Mouse (Mus musculus) limb, embryonic 12.5 days (tissue): ENCODE results near the gene Gal3st1. TPM values are rescaled to one million over a fixed set of nuclear protein-coding genes. Genes with fewer than 3 reads are reported as not detected.
"Not testable (repeated sequence)": the region's sequence is repeated elsewhere in the genome, so short reads cannot be mapped to it uniquely, and the experiment has no call there.

Source experiments
- ATAC-seq: fragments of 200-750 bp; cut with Nextera tagmentation; 2 replicates; pipeline ENCODE4 v1.8.0; 2017; ENCODE audit warnings: low read depth, moderate TSS enrichment; ENCODE audit not compliant: insufficient number of reproducible peaks, insufficient read depth, low FRiP score, low TSS enrichment
- H3K27ac ChIP-seq: fragments of 300-500 bp; sonication (generic); 2 replicates; pipeline ENCODE4 v1.5.1; 2016; ENCODE audit warnings: mild to moderate bottlenecking, moderate library complexity
- H3K27me3 ChIP-seq: fragments of 300-500 bp; sonication (generic); 2 replicates; pipeline ENCODE4 v1.6.1; 2016; ENCODE audit warnings: mild to moderate bottlenecking, moderate library complexity
- H3K36me3 ChIP-seq: fragments of 300-500 bp; sonication (generic); 2 replicates; pipeline ENCODE4 v1.6.1; 2016; ENCODE audit warnings: mild to moderate bottlenecking, moderate library complexity
- H3K4me1 ChIP-seq: fragments of 300-500 bp; sonication (generic); replicated peaks from 2 replicates; pipeline ENCODE4 v1.6.1; 2016
- H3K4me2 ChIP-seq: fragments of 300-500 bp; sonication (generic); 2 replicates; pipeline ENCODE4 v1.6.1; 2016; ENCODE audit warnings: mild to moderate bottlenecking, moderate library complexity
- H3K4me3 ChIP-seq: fragments of 300-500 bp; sonication (generic); replicated peaks from 2 replicates; pipeline ENCODE4 v1.5.1; 2016; ENCODE audit warnings: mild to moderate bottlenecking
- H3K9ac ChIP-seq: fragments of 300-500 bp; sonication (generic); replicated peaks from 2 replicates; pipeline ENCODE4 v1.6.1; 2016; ENCODE audit warnings: mild to moderate bottlenecking, moderate library complexity
- H3K9me3 ChIP-seq: fragments of 300-500 bp; sonication (generic); 2 replicates; pipeline ENCODE4 v1.6.1; 2016; ENCODE audit warnings: mild to moderate bottlenecking, moderate library complexity
- WGBS: fragments of 180-500 bp; shearing (Covaris S2); methylation state at CpG from one replicate; pipeline ENCODE4 v1.1.7; 2016; 5-methylcytosine and 5-hydroxymethylcytosine counted together
- polyA plus RNA-seq: library from polyadenylated mRNA; unstranded; fragments of >200 nt; fragmentation: Nextera tagmentation; extraction: Ambion mirVana; gene quantifications from 2 replicates; pipeline ENCODE4 v1.2.1, GENCODE M21; 2016

The Gal3st1 gene
- polyA plus RNA-seq, 1 experiment from 2014 or later: 4.4 TPM

GRCm38 (mm10) chr11:4005220-4005805, 21.9 kb downstream of the Gal3st1 start:
- no peak overlapping the region for H3K4me3 ChIP-seq
- no peak overlapping the region for H3K27ac ChIP-seq
- H3K4me2 ChIP-seq: no peak overlapping the region
- no peaks in the 10 kb centered on the region for H3K36me3 ChIP-seq
- peaks cover 3% of the 10 kb centered on the region; the same call in 1 of the 2 replicates for H3K4me1 ChIP-seq
- no peak for ATAC-seq
- WGBS: 70% methylated on average over 5 of the region's 5 CpGs
- H3K9ac ChIP-seq: no peak overlapping the region
- peaks cover 2% of the 10 kb centered on the region; the same call in 1 of the 2 replicates for H3K27me3 ChIP-seq
- no peaks in the 10 kb centered on the region for H3K9me3 ChIP-seq

GRCm38 (mm10) chr11:4006462-4006861, 23.0 kb downstream of the Gal3st1 start:
- WGBS: 81% methylated on average over 3 of the region's 3 CpGs
- ATAC-seq: no peak
- H3K9me3 ChIP-seq: no peaks in the 10 kb centered on the region

GRCm38 (mm10) chr11:4012616-4013015, 29.2 kb downstream of the Gal3st1 start:
- Histone ChIP-seq H3K4me3 (no peak overlapping the region), H3K4me1 (no peaks in the 10 kb centered on the region), H3K27me3 (no peaks in the 10 kb centered on the region), H3K4me2 (no peak overlapping the region), H3K9ac (no peak overlapping the region), H3K36me3 (no peaks in the 10 kb centered on the region), H3K9me3 (peaks cover 5% of the 10 kb centered on the region; the same call in 1 of the 2 replicates), H3K27ac (no peak overlapping the region)
- ATAC-seq: no peak
- WGBS: 81% methylated on average over 1 of the region's 1 CpGs

More at GRCm38 (mm10) chr11:4006462-4006861, 23.0 kb downstream of the Gal3st1 start:
- no peak overlapping the region for H3K27ac ChIP-seq
- no peak overlapping the region for H3K9ac ChIP-seq
- H3K4me3 ChIP-seq: no peak overlapping the region
- H3K4me2 ChIP-seq: no peak overlapping the region
- 0 out of 2 replicates have a peak, but pooled peaks cover 2% of the 10 kb centered on the region for H3K27me3 ChIP-seq
- no peaks in the 10 kb centered on the region for H3K36me3 ChIP-seq
- no peaks in the 10 kb centered on the region for H3K4me1 ChIP-seq

GRCm38 (mm10) chr11:4015796-4016195, 32.4 kb downstream of the Gal3st1 start:
- WGBS: 91% methylated on average over 14 of the region's 14 CpGs
- not testable (repeated sequence) for H3K9me3 ChIP-seq, H3K36me3 ChIP-seq, H3K4me2 ChIP-seq, ATAC-seq, H3K4me3 ChIP-seq, H3K27me3 ChIP-seq, H3K27ac ChIP-seq, H3K9ac ChIP-seq, H3K4me1 ChIP-seq

- H3K4me3 ChIP-seq, H3K36me3 ChIP-seq, H3K4me1 ChIP-seq, H3K9ac ChIP-seq, H3K4me2 ChIP-seq, H3K9me3 ChIP-seq, ATAC-seq, H3K27me3 ChIP-seq, H3K27ac ChIP-seq: not testable (repeated sequence)
- 89% methylated on average over 13 of the region's 13 CpGs for whole genome bisulfite sequencing
Measured at GRCm38 (mm10) chr11:4022111-4022510, 38.7 kb downstream of the Gal3st1 start.

- H3K4me3 ChIP-seq: no peak overlapping the region
- H3K9ac ChIP-seq: no peak overlapping the region
- H3K4me2 ChIP-seq: no peak overlapping the region
- WGBS: 67% methylated on average over 2 of the region's 2 CpGs
- no peak for ATAC-seq
- no peak overlapping the region for H3K27ac ChIP-seq
- no peaks in the 10 kb centered on the region for H3K36me3 ChIP-seq
- no peaks in the 10 kb centered on the region for H3K27me3 ChIP-seq
- H3K9me3 ChIP-seq: no peaks in the 10 kb centered on the region
- no peaks in the 10 kb centered on the region for H3K4me1 ChIP-seq
Measured at GRCm38 (mm10) chr11:4023321-4023720, 39.9 kb downstream of the Gal3st1 start.

GRCm38 (mm10) chr11:4027066-4027465, 43.6 kb downstream of the Gal3st1 start:
- no peak for ATAC-seq
- H3K4me1 ChIP-seq: no peaks in the 10 kb centered on the region; the same call in 1 of the 2 replicates
- WGBS: 72% methylated on average over 8 of the region's 8 CpGs

GRCm38 (mm10) chr11:4027561-4028334, 44.3 kb downstream of the Gal3st1 start:
- peaks cover 24% of the 10 kb centered on the region for H3K27me3 ChIP-seq
- H3K4me2 ChIP-seq: no peak overlapping the region
- no peaks in the 10 kb centered on the region for H3K36me3 ChIP-seq
- no peak overlapping the region for H3K27ac ChIP-seq
- H3K9me3 ChIP-seq: no peaks in the 10 kb centered on the region
- WGBS: 70% methylated on average over 9 of the region's 9 CpGs
- no peak overlapping the region for H3K4me3 ChIP-seq
- H3K9ac ChIP-seq: no peak overlapping the region
- no peak for ATAC-seq
- H3K4me1 ChIP-seq: no peaks in the 10 kb centered on the region; the same call in 1 of the 2 replicates

More at GRCm38 (mm10) chr11:4027066-4027465, 43.6 kb downstream of the Gal3st1 start:
- no peaks in the 10 kb centered on the region for H3K9me3 ChIP-seq
- H3K4me2 ChIP-seq: no peak overlapping the region
- peaks cover 18% of the 10 kb centered on the region for H3K27me3 ChIP-seq
- no peak overlapping the region for H3K9ac ChIP-seq
- no peak overlapping the region for H3K4me3 ChIP-seq
- H3K27ac ChIP-seq: no peak overlapping the region
- no peaks in the 10 kb centered on the region for H3K36me3 ChIP-seq

- Histone ChIP-seq H3K4me2 (no peak overlapping the region), H3K4me3 (no peak overlapping the region), H3K9me3 (no peaks in the 10 kb centered on the region), H3K27ac (no peak overlapping the region), H3K36me3 (no peaks in the 10 kb centered on the region), H3K27me3 (peaks cover 28% of the 10 kb centered on the region), H3K4me1 (no peaks in the 10 kb centered on the region; the same call in 1 of the 2 replicates), H3K9ac (no peak overlapping the region)
- ATAC-seq: no peak
- WGBS: 68% methylated on average over 4 of the region's 4 CpGs
Measured at GRCm38 (mm10) chr11:4029343-4029742, 45.9 kb downstream of the Gal3st1 start.

- WGBS: 32% methylated on average over 16 of the region's 16 CpGs
- Histone ChIP-seq H3K4me2 (no peak within 1 kb of the TSS), H3K27me3 (peaks cover 28% of the 10 kb centered on the region), H3K4me3 (no peak within 1 kb of the TSS), H3K9ac (no peak within 1 kb of the TSS), H3K4me1 (peaks cover under 1% of the 10 kb centered on the region; the same call in 1 of the 2 replicates), H3K36me3 (no peaks in the 10 kb centered on the region), H3K9me3 (no peaks in the 10 kb centered on the region), H3K27ac (no peak within 1 kb of the TSS)
- no peak; the same call in 1 of the 2 replicates for ATAC-seq
Measured at GRCm38 (mm10) chr11:4031126-4031941, 47.9 kb downstream of the Gal3st1 start, which contains the start of gene Sec14l4. Gene Sec14l4 (plus strand): TSS chr11:4031462.

GRCm38 (mm10) chr11:4031961-4032360, 48.5 kb downstream of the Gal3st1 start:
- WGBS: 38% methylated on average over 12 of the region's 12 CpGs
- no peak for ATAC-seq
- Histone ChIP-seq H3K4me3 (no peak overlapping the region), H3K9ac (no peak overlapping the region), H3K4me2 (no peak overlapping the region), H3K4me1 (peaks cover 4% of the 10 kb centered on the region; the same call in 1 of the 2 replicates), H3K36me3 (no peaks in the 10 kb centered on the region), H3K27me3 (peaks cover 28% of the 10 kb centered on the region), H3K9me3 (no peaks in the 10 kb centered on the region), H3K27ac (no peak overlapping the region)
